Mouse (Mus musculus) liver, embryonic 18 days (tissue): ENCODE results near the gene Gnai1. TPM values are rescaled to one million over a fixed set of nuclear protein-coding genes. Genes with fewer than 3 reads are reported as not detected.

Experiments used
- polyA plus RNA-seq: library from polyadenylated mRNA; depleted of rRNA; stranded (reverse); fragments of >200 nt; gene quantifications from 2 replicates; pipeline ENCODE4 v1.2.3, GENCODE M21; 2012; rRNA removed

Gene Gnai1
- polyA plus RNA-seq = 1.4 and 1.6 TPM in 2 replicates

DNA sequence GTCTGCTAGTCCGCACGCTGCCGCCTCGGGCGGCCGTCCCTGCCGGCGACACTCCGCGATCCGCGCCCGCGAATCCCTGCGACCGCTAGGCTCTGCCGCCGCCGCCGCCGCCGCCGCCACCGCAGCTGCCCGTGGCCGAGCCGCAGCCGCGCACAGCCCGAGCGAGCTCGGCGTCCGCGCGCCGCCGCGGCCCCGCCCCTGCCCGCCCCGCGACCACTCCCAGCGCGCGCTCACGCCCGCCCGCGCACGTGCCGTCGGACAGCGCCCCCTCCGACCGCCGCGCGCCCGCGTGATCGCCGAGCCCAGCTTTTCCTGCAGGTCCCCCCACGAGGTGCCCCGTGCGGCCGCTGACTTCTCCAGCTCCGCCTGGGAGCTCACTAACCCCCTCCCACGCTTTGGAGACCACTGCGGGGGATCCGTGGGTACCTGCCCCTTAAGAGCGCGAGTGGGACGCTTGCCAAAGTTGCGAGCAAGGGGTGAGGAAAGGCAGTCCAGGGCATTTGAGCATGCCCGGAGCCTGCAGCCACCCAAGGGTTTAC is at the start of gene Gnai1:
Gnai1 (minus strand) TSS at position 75 of the 539 bp plus-strand sequence.

